Mouse (Mus musculus) midbrain, postnatal 0 days (tissue): Measurements from ENCODE around the gene Tmem212. TPM values are rescaled to one million over a fixed set of nuclear protein-coding genes. Genes with fewer than 3 reads are reported as not detected.

ENCODE experiments used
- ATAC-seq: fragments of 200-750 bp; cut with Nextera tagmentation; 2 replicates; pipeline ENCODE4 v1.8.0; 2017; ENCODE audit warnings: moderate number of reproducible peaks, mild to moderate bottlenecking, moderate TSS enrichment, moderate library complexity; ENCODE audit not compliant: low FRiP score
- DNase-seq: peaks from one replicate; pipeline ENCODE4 v3.0.0-alpha.2; 2015; ENCODE audit warnings: low spot score
- H3K27ac ChIP-seq: fragments of 300-500 bp; sonication (generic); 2 replicates; pipeline ENCODE4 v1.5.1; 2014; ENCODE audit warnings: low read depth, mild to moderate bottlenecking, low read length, mixed read lengths
- H3K27me3 ChIP-seq: fragments of 300-500 bp; sonication (generic); 2 replicates; pipeline ENCODE4 v1.6.1; 2014; ENCODE audit warnings: low read length, control low read depth, mixed read lengths; ENCODE audit not compliant: insufficient read depth
- H3K36me3 ChIP-seq: fragments of 300-500 bp; sonication (generic); 2 replicates; pipeline ENCODE4 v1.6.1; 2014; ENCODE audit warnings: low read length, control low read depth, mixed read lengths; ENCODE audit not compliant: insufficient read depth
- H3K4me1 ChIP-seq: fragments of 300-500 bp; sonication (generic); 2 replicates; pipeline ENCODE4 v1.6.1; 2014; ENCODE audit warnings: mild to moderate bottlenecking, control low read depth, antibody characterized with exemption, low read length, mixed read lengths; ENCODE audit not compliant: insufficient read depth
- H3K4me2 ChIP-seq: fragments of 300-500 bp; sonication (generic); 2 replicates; pipeline ENCODE4 v1.6.1; 2014; ENCODE audit warnings: low read depth, mild to moderate bottlenecking, low read length, mixed read lengths; ENCODE audit not compliant: poor library complexity, severe bottlenecking
- H3K4me3 ChIP-seq: fragments of 300-500 bp; sonication (generic); 2 replicates; pipeline ENCODE4 v1.5.1; 2014; ENCODE audit warnings: low read depth, mild to moderate bottlenecking, low read length, moderate library complexity
- H3K9ac ChIP-seq: fragments of 300-500 bp; sonication (generic); replicated peaks from 2 replicates; pipeline ENCODE4 v1.6.1; 2014; ENCODE audit warnings: mild to moderate bottlenecking, low read length, moderate library complexity, mixed read lengths; ENCODE audit not compliant: poor library complexity, severe bottlenecking
- H3K9me3 ChIP-seq: fragments of 300-500 bp; sonication (generic); 2 replicates; pipeline ENCODE4 v1.6.1; 2016; ENCODE audit warnings: low read length, control low read depth
- CTCF ChIP-seq: IDR thresholded peaks from 2 replicates; pipeline ENCODE4 v1.5.1; 2016; ENCODE audit warnings: antibody characterized with exemption, mild to moderate bottlenecking
- WGBS: fragments of 180-500 bp; shearing (Covaris S2); extraction: QIAGEN DNeasy Blood & Tissue Kit; methylation state at CpG from one replicate; pipeline ENCODE4 v1.1.7; 2014; 5-methylcytosine and 5-hydroxymethylcytosine counted together
- polyA plus RNA-seq: library from polyadenylated mRNA; unstranded; fragments of >200 nt; fragmentation: Nextera tagmentation; extraction: Ambion mirVana; gene quantifications from 2 replicates; pipeline ENCODE4 v1.2.1, GENCODE M21; 2015
- total RNA-seq: library from RNA; depleted of rRNA; stranded (reverse); fragments of >200 nt; gene quantifications from 2 replicates; pipeline ENCODE4 v1.2.3, GENCODE M21; 2014

The Tmem212 gene
- total and polyA plus RNA-seq, 2 experiments from 2014 or later = 4.8 to 9.6 TPM

DNA sequence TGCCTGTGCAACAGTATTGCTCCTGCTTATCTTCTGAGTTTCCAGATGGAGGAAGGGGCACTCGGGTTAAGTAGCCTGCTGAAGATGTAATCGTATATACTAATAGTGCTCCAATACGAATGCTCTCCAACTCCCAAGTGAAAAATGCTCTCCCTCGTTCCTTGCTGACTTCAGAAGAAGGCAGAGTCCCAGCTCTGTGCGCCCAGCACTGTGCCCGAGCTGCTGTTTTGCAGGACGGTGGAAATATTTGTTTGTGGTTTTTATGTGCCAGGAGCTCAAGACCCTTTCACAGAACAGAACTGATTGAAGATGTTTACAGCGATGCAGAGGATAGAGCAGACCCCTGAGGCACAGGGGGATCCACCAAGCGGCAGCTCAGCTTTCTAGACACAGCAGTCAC lies 55.9 kb downstream of the Tmem212 start:
- ATAC-seq = no peak
- H3K27me3 ChIP-seq = no peaks in the 10 kb centered on the region
- H3K4me2 ChIP-seq = no peak overlapping the region

DNA sequence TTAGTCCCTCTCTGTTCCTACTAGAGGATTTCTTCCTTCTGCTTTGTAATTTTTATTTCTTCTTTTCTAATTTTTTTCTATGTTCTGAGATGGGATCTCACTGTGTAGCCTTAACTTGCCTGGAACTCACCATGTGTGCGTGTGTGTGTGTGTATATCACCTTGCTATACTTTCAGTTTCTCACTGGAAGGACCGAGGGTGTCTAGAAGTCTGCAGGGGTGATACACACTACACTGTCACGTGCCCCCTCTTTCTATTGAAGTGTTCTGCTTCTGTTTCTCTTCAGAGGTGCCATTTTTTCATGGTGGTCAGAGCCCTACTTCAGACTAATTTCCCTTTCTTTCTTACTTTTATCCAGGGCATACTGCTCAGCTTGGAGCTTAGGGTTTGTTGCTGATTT lies 56.4 kb downstream of the Tmem212 start:
- DNase-seq = no peak
- Histone ChIP-seq H3K4me2 (no peak overlapping the region), H3K9me3 (no peaks in the 10 kb centered on the region), H3K36me3 (no peaks in the 10 kb centered on the region), H3K9ac (no peak overlapping the region), H3K4me3 (no peak overlapping the region), H3K4me1 (no peaks in the 10 kb centered on the region), H3K27me3 (no peaks in the 10 kb centered on the region), H3K27ac (no peak overlapping the region)
- whole genome bisulfite sequencing = 80% methylated on average over 3 of the region's 3 CpGs
- no peak for ATAC-seq
- no peak for TF ChIP-seq CTCF

More for the DNA sequence above, 55.9 kb downstream of the Tmem212 start:
- Histone ChIP-seq H3K4me1 (no peaks in the 10 kb centered on the region), H3K36me3 (no peaks in the 10 kb centered on the region), H3K4me3 (no peak overlapping the region), H3K9me3 (no peaks in the 10 kb centered on the region), H3K9ac (no peak overlapping the region), H3K27ac (no peak overlapping the region)
- no peak for DNase-seq
- 67% methylated on average over 9 of the region's 9 CpGs for WGBS
- no peak for TF ChIP-seq CTCF

DNA sequence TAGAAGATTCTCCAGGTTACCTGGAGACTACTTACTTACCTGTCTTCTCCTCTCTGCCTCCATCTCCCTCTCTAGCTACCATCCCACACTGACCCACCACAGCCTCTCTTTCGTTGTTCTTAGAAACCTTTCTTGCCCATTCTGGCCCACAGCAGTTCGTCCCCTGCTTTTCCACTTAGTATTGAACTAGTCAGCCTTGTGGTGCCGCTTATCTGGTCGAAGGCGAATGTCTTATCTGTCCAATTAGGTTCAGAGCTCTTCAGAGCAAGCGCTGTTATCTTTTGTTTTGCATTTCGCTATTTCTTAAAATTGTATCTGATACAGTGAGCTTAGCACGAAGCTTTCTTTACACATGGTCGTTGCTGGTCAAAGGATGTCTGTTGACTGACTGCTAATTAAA lies 56.9 kb downstream of the Tmem212 start:
- Histone ChIP-seq H3K9ac (no peak overlapping the region), H3K27me3 (no peaks in the 10 kb centered on the region), H3K36me3 (no peaks in the 10 kb centered on the region), H3K27ac (no peak overlapping the region), H3K4me3 (no peak overlapping the region), H3K4me2 (no peak overlapping the region), H3K9me3 (no peaks in the 10 kb centered on the region), H3K4me1 (no peaks in the 10 kb centered on the region)
- 85% methylated on average over 9 of the region's 9 CpGs for WGBS
- DNase-seq = no peak
- TF ChIP-seq CTCF = no peak
- ATAC-seq = no peak

DNA sequence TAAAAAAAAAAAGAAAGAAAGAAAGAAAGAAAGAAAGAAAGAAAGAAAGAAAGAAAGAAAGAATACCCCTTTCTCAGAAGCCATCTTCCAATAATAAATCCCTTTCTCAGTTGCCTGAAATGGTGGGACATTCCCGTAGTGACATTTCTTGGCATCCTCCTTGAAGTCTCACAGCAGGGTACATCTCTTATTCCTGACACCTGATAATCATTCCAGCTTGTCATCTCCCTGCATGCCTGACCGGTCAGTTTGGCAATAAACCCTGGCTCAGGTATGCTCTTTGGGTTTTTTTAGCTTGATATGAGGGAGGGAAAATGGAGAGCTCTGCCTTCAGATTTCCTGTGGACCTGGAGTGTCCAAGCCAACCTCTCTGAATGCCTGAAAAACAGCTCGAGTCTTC lies 59.9 kb downstream of the Tmem212 start:
- no peak overlapping the region for H3K9ac ChIP-seq
- no peaks in the 10 kb centered on the region for H3K36me3 ChIP-seq
- ATAC-seq (no peak), DNase-seq (no peak)
- H3K9me3 ChIP-seq = no peaks in the 10 kb centered on the region
- no peaks in the 10 kb centered on the region for H3K27me3 ChIP-seq
- H3K4me2 ChIP-seq = no peak overlapping the region
- 80% methylated on average over 3 of the region's 3 CpGs for WGBS
- TF ChIP-seq CTCF = no peak
- H3K4me1 ChIP-seq = no peaks in the 10 kb centered on the region
- H3K4me3 ChIP-seq = no peak overlapping the region
- H3K27ac ChIP-seq = no peak overlapping the region

DNA sequence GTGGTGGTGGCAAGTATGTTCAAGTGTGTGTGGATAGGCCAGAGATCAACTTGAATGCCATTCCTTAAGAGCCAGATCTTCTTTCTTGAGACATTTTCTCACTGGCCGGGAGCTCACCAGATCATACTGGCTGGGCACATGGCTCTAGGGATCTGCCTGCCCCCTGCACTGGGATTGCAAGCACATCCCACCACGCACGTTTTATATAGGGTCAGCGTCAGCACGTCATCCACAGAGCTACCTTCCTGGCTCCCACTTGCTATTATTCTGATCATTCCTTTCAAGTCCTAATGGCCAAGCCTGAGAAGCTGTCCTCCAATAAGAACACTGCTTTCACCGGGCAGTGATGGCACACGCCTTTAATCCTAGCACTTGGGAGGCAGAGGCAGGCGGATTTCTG lies 60.4 kb downstream of the Tmem212 start:
- 95% methylated on average over 8 of the region's 8 CpGs for WGBS

DNA sequence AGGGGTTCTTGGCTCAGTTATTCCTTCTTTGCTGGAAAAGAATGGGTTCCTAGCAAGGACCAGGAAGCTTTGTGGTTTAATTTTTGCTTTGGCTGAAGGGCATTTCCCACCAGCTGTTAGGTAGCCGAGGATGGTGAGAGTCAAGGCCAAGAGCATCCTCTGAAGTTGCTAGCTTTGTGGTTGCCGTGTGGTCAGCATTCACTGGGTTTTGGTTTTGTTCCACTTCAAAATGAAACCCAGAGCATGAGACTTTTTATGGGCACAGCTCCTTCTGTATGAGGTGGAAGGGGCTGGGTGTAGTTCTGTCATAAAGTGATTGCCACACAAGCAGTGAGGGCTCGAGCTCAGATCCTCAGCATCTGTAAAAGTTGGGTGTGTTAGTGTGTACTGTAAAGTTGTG lies 67.4 kb downstream of the Tmem212 start:
- no peaks in the 10 kb centered on the region for H3K36me3 ChIP-seq
- no peak overlapping the region for H3K27ac ChIP-seq
- H3K9ac ChIP-seq = no peak overlapping the region
- ATAC-seq = no peak
- DNase-seq = no peak
- WGBS = 87% methylated on average over 3 of the region's 3 CpGs
- H3K4me2 ChIP-seq = no peak overlapping the region
- H3K4me1 ChIP-seq = no peaks in the 10 kb centered on the region
- no peaks in the 10 kb centered on the region for H3K9me3 ChIP-seq
- no peak overlapping the region for H3K4me3 ChIP-seq
- no peaks in the 10 kb centered on the region for H3K27me3 ChIP-seq
- no peak for TF ChIP-seq CTCF

More for the DNA sequence above, 60.4 kb downstream of the Tmem212 start:
- Histone ChIP-seq H3K4me3 (no peak overlapping the region), H3K27me3 (no peaks in the 10 kb centered on the region), H3K4me1 (no peaks in the 10 kb centered on the region), H3K4me2 (no peak overlapping the region), H3K36me3 (no peaks in the 10 kb centered on the region), H3K27ac (no peak overlapping the region), H3K9ac (no peak overlapping the region), H3K9me3 (no peaks in the 10 kb centered on the region)
- TF ChIP-seq CTCF = no peak
- ATAC-seq (no peak), DNase-seq (no peak)
